Mouse (Mus musculus) brown adipose tissue, adult 24 weeks (tissue): ENCODE data around the gene Oaz1. TPM values are rescaled to one million over a fixed set of nuclear protein-coding genes. Genes with fewer than 3 reads are reported as not detected.

ENCODE experiments used
- H3K27ac ChIP-seq: fragments of 200-500 bp; replicated peaks from 2 replicates; pipeline ENCODE4 v1.5.1; 2012; ENCODE audit warnings: low read depth, mild to moderate bottlenecking, low read length
- H3K4me1 ChIP-seq: fragments of 200-500 bp; 2 replicates; pipeline ENCODE4 v1.6.1; 2012; ENCODE audit warnings: low read length, mixed read lengths; ENCODE audit not compliant: control insufficient read depth, insufficient read depth, insufficient read length
- H3K4me3 ChIP-seq: fragments of 200-500 bp; 2 replicates; pipeline ENCODE4 v1.5.1; 2012; ENCODE audit warnings: low read depth, mild to moderate bottlenecking, low read length, moderate library complexity; ENCODE audit not compliant: insufficient read depth
- polyA plus RNA-seq: library from polyadenylated mRNA; stranded (reverse); fragments of >200 nt; gene quantifications from 2 replicates; pipeline ENCODE4 v1.2.4, GENCODE M21; 2012; ENCODE audit not compliant: missing spikeins, insufficient read depth, insufficient read length

Gene Oaz1
- 447 and 892 TPM in 2 replicates for polyA plus RNA-seq

- H3K4me3 ChIP-seq = peak within 1 kb of the TSS; percentile 98
- peak within 1 kb of the TSS; percentile 92 for H3K27ac ChIP-seq
- no peaks in the 10 kb centered on the region; the same call in 1 of the 2 replicates for H3K4me1 ChIP-seq
These were observed at the start of gene Oaz1 for GRCm38 (mm10) chr10:80826151-80827062. Gene Oaz1, plus strand, starts transcription at chr10:80826656.

- Histone ChIP-seq H3K4me3 (no peak overlapping the region), H3K4me1 (no peaks in the 10 kb centered on the region), H3K27ac (no peak overlapping the region)
These were observed 49.3 kb upstream of the Oaz1 start for GRCm38 (mm10) chr10:80777123-80777522.

- Histone ChIP-seq H3K4me3 (no peak overlapping the region), H3K27ac (no peak overlapping the region), H3K4me1 (no peaks in the 10 kb centered on the region)
These were observed 46.9 kb upstream of the Oaz1 start for GRCm38 (mm10) chr10:80779565-80779964.

GRCm38 (mm10) chr10:80784302-80784701 lies 42.2 kb upstream of the Oaz1 start:
- Histone ChIP-seq H3K27ac (no peak overlapping the region), H3K4me1 (no peaks in the 10 kb centered on the region), H3K4me3 (no peak overlapping the region)

- no peak overlapping the region for H3K27ac ChIP-seq
- no peaks in the 10 kb centered on the region for H3K4me1 ChIP-seq
- no peak overlapping the region for H3K4me3 ChIP-seq
These were observed 41.6 kb upstream of the Oaz1 start for GRCm38 (mm10) chr10:80784871-80785270.

GRCm38 (mm10) chr10:80785963-80786362 lies 40.5 kb upstream of the Oaz1 start:
- H3K4me1 ChIP-seq = no peaks in the 10 kb centered on the region
- no peak overlapping the region for H3K27ac ChIP-seq
- H3K4me3 ChIP-seq = no peak overlapping the region

- H3K4me3 ChIP-seq = no peak overlapping the region
- no peaks in the 10 kb centered on the region for H3K4me1 ChIP-seq
- H3K27ac ChIP-seq = no peak overlapping the region
These were observed 38.9 kb upstream of the Oaz1 start for GRCm38 (mm10) chr10:80787517-80787916.

GRCm38 (mm10) chr10:80790761-80791404 lies 35.6 kb upstream of the Oaz1 start:
- Histone ChIP-seq H3K4me1 (no peaks in the 10 kb centered on the region), H3K4me3 (no peak overlapping the region), H3K27ac (no peak overlapping the region)

- no peak overlapping the region for H3K4me3 ChIP-seq
- H3K4me1 ChIP-seq = peaks cover 3% of the 10 kb centered on the region; the same call in 1 of the 2 replicates
- no peak overlapping the region for H3K27ac ChIP-seq
These were observed 34.8 kb upstream of the Oaz1 start for GRCm38 (mm10) chr10:80791476-80792174.

- Histone ChIP-seq H3K4me1 (peaks cover 5% of the 10 kb centered on the region; the same call in 1 of the 2 replicates), H3K4me3 (no peak overlapping the region), H3K27ac (no peak overlapping the region)
These were observed 34.1 kb upstream of the Oaz1 start for GRCm38 (mm10) chr10:80792175-80793032.

GRCm38 (mm10) chr10:80793033-80793784 lies 33.2 kb upstream of the Oaz1 start:
- Histone ChIP-seq H3K4me1 (peaks cover 5% of the 10 kb centered on the region; the same call in 1 of the 2 replicates), H3K27ac (no peak overlapping the region), H3K4me3 (no peak overlapping the region)

- no peak overlapping the region for H3K27ac ChIP-seq
- no peak overlapping the region for H3K4me3 ChIP-seq
- H3K4me1 ChIP-seq = peaks cover 5% of the 10 kb centered on the region; the same call in 1 of the 2 replicates
These were observed 32.7 kb upstream of the Oaz1 start for GRCm38 (mm10) chr10:80793803-80794202.

GRCm38 (mm10) chr10:80794750-80795149 lies 31.7 kb upstream of the Oaz1 start:
- no peak overlapping the region for H3K27ac ChIP-seq
- H3K4me1 ChIP-seq = peaks cover 5% of the 10 kb centered on the region; the same call in 1 of the 2 replicates
- no peak overlapping the region for H3K4me3 ChIP-seq
